Mouse (Mus musculus): Measurements from ENCODE around the gene Cog3. TPM values are rescaled to one million over a fixed set of nuclear protein-coding genes. Genes with fewer than 3 reads are reported as not detected.

Gene Cog3
- polyA plus RNA-seq, 2 experiments, result 6.9 to 7.8 TPM

GRCm38 (mm10) chr14:75711731-75712130 lies 42.6 kb downstream of the Cog3 start:
- ATAC-seq (ENCODE audit: insufficient read depth), result no peak
- H3K27ac ChIP-seq, result no peak overlapping the region
- no peak for DNase-seq (ENCODE audit: low read depth in 3 of 3, low spot score in 3 of 3)
- H3K4me3 ChIP-seq (ENCODE audit: insufficient read depth in 1 of 2, low read depth in 2 of 2, low read length in 2 of 2), result no peak overlapping the region
- H3K9me3 ChIP-seq (ENCODE audit: control insufficient read depth, low read length), result no peaks in the 10 kb centered on the region
- peaks cover 32% of the 10 kb centered on the region for H3K36me3 ChIP-seq (replicated peaks; ENCODE audit: control insufficient read depth, insufficient read depth, low read depth)
- H3K27me3 ChIP-seq (ENCODE audit: control insufficient read depth, insufficient read depth, low read length), result no peaks in the 10 kb centered on the region
- WGBS (ENCODE audit: insufficient replicate concordance), result 70% methylated on average over 3 of the region's 3 CpGs
- TF ChIP-seq CTCF (IDR thresholded peaks at IDR 0.05; ENCODE audit: low read depth) (no peak), EP300 (IDR thresholded peaks at IDR 0.05; ENCODE audit: low read depth) (no peak)
- H3K4me1 ChIP-seq (replicated peaks; ENCODE audit: control insufficient read depth in 2 of 2, insufficient read depth in 2 of 2, low read length in 1 of 2), result no peaks in the 10 kb centered on the region
- H3K9ac ChIP-seq (replicated peaks), result no peak overlapping the region
- no peak overlapping the region for H3K4me2 ChIP-seq (ENCODE audit: low read depth)

GRCm38 (mm10) chr14:75708986-75709385 lies 45.3 kb downstream of the Cog3 start:
- H3K4me2 ChIP-seq (ENCODE audit: low read depth), result no peak overlapping the region
- H3K4me1 ChIP-seq (replicated peaks; ENCODE audit: control insufficient read depth in 2 of 2, insufficient read depth in 2 of 2, low read length in 1 of 2), result no peaks in the 10 kb centered on the region
- no peak overlapping the region for H3K27ac ChIP-seq
- H3K36me3 ChIP-seq (replicated peaks; ENCODE audit: control insufficient read depth, insufficient read depth, low read depth), result peaks cover 32% of the 10 kb centered on the region
- no peak overlapping the region for H3K4me3 ChIP-seq (ENCODE audit: insufficient read depth in 1 of 2, low read depth in 2 of 2, low read length in 2 of 2)
- TF ChIP-seq CTCF (IDR thresholded peaks at IDR 0.05; ENCODE audit: low read depth) (no peak), EP300 (IDR thresholded peaks at IDR 0.05; ENCODE audit: low read depth) (no peak)
- H3K9ac ChIP-seq (replicated peaks), result no peak overlapping the region
- H3K27me3 ChIP-seq (ENCODE audit: control insufficient read depth, insufficient read depth, low read length), result no peaks in the 10 kb centered on the region
- WGBS (ENCODE audit: insufficient replicate concordance), result 76% methylated on average over 1 of the region's 1 CpGs
- DNase-seq (ENCODE audit: low read depth in 3 of 3, low spot score in 3 of 3), result no peak
- ATAC-seq (ENCODE audit: insufficient read depth), result no peak
- H3K9me3 ChIP-seq (ENCODE audit: control insufficient read depth, low read length), result no peaks in the 10 kb centered on the region

GRCm38 (mm10) chr14:75707771-75708170 lies 46.5 kb downstream of the Cog3 start:
- ATAC-seq (ENCODE audit: insufficient read depth) (no peak), DNase-seq (ENCODE audit: low read depth in 3 of 3, low spot score in 3 of 3) (no peak)
- Histone ChIP-seq H3K27me3 (ENCODE audit: control insufficient read depth, insufficient read depth, low read length) (no peaks in the 10 kb centered on the region), H3K4me1 (replicated peaks; ENCODE audit: control insufficient read depth in 2 of 2, insufficient read depth in 2 of 2, low read length in 1 of 2) (no peaks in the 10 kb centered on the region), H3K9me3 (ENCODE audit: control insufficient read depth, low read length) (no peaks in the 10 kb centered on the region), H3K36me3 (replicated peaks; ENCODE audit: control insufficient read depth, insufficient read depth, low read depth) (peaks cover 36% of the 10 kb centered on the region), H3K4me3 (ENCODE audit: insufficient read depth in 1 of 2, low read depth in 2 of 2, low read length in 2 of 2) (no peak overlapping the region), H3K27ac (no peak overlapping the region), H3K9ac (replicated peaks) (no peak overlapping the region), H3K4me2 (ENCODE audit: low read depth) (no peak overlapping the region)
- 80% methylated on average over 7 of the region's 7 CpGs for WGBS (ENCODE audit: insufficient replicate concordance)
- no peak for TF ChIP-seq CTCF (IDR thresholded peaks at IDR 0.05; ENCODE audit: low read depth)
- TF ChIP-seq EP300 (IDR thresholded peaks at IDR 0.05; ENCODE audit: low read depth), result no peak

GRCm38 (mm10) chr14:75706647-75707046 lies 47.7 kb downstream of the Cog3 start:
- H3K4me1 ChIP-seq (replicated peaks; ENCODE audit: control insufficient read depth in 2 of 2, insufficient read depth in 2 of 2, low read length in 1 of 2), result no peaks in the 10 kb centered on the region

GRCm38 (mm10) chr14:75697928-75698327 lies 56.4 kb downstream of the Cog3 start:
- no peaks in the 10 kb centered on the region for H3K27me3 ChIP-seq (ENCODE audit: control insufficient read depth, insufficient read depth, low read length)
- 72% methylated on average over 1 of the region's 1 CpGs for WGBS (ENCODE audit: insufficient replicate concordance)

More at GRCm38 (mm10) chr14:75706647-75707046, 47.7 kb downstream of the Cog3 start:
- no peak overlapping the region for H3K4me3 ChIP-seq (ENCODE audit: insufficient read depth in 1 of 2, low read depth in 2 of 2, low read length in 2 of 2)
- ATAC-seq (ENCODE audit: insufficient read depth) (no peak), DNase-seq (ENCODE audit: low read depth in 3 of 3, low spot score in 3 of 3) (no peak)
- no peaks in the 10 kb centered on the region for H3K27me3 ChIP-seq (ENCODE audit: control insufficient read depth, insufficient read depth, low read length)
- no peaks in the 10 kb centered on the region for H3K9me3 ChIP-seq (ENCODE audit: control insufficient read depth, low read length)
- H3K27ac ChIP-seq, result no peak overlapping the region
- peaks cover 31% of the 10 kb centered on the region for H3K36me3 ChIP-seq (replicated peaks; ENCODE audit: control insufficient read depth, insufficient read depth, low read depth)
- no peak overlapping the region for H3K4me2 ChIP-seq (ENCODE audit: low read depth)
- H3K9ac ChIP-seq (replicated peaks), result no peak overlapping the region
- TF ChIP-seq CTCF (IDR thresholded peaks at IDR 0.05; ENCODE audit: low read depth) (no peak), EP300 (IDR thresholded peaks at IDR 0.05; ENCODE audit: low read depth) (no peak)
- WGBS (ENCODE audit: insufficient replicate concordance), result 86% methylated on average over 4 of the region's 4 CpGs

More at GRCm38 (mm10) chr14:75697928-75698327, 56.4 kb downstream of the Cog3 start:
- no peaks in the 10 kb centered on the region for H3K9me3 ChIP-seq (ENCODE audit: control insufficient read depth, low read length)
- H3K9ac ChIP-seq (replicated peaks), result no peak overlapping the region
- no peak overlapping the region for H3K4me3 ChIP-seq (ENCODE audit: insufficient read depth in 1 of 2, low read depth in 2 of 2, low read length in 2 of 2)
- H3K4me2 ChIP-seq (ENCODE audit: low read depth), result no peak overlapping the region
- H3K4me1 ChIP-seq (replicated peaks; ENCODE audit: control insufficient read depth in 2 of 2, insufficient read depth in 2 of 2, low read length in 1 of 2), result no peaks in the 10 kb centered on the region
- ATAC-seq (ENCODE audit: insufficient read depth) (no peak), DNase-seq (ENCODE audit: low read depth in 3 of 3, low spot score in 3 of 3) (no peak)
- H3K27ac ChIP-seq, result no peak overlapping the region
- H3K36me3 ChIP-seq (replicated peaks; ENCODE audit: control insufficient read depth, insufficient read depth, low read depth), result no peaks in the 10 kb centered on the region; the same call in 1 of the 2 replicates
- TF ChIP-seq CTCF (IDR thresholded peaks at IDR 0.05; ENCODE audit: low read depth) (no peak), EP300 (IDR thresholded peaks at IDR 0.05; ENCODE audit: low read depth) (no peak)

Data from liver, embryonic 14.5 days (tissue).